ENCODE assay signal across 28 mouse cellular contexts in the genomic region with DNA sequence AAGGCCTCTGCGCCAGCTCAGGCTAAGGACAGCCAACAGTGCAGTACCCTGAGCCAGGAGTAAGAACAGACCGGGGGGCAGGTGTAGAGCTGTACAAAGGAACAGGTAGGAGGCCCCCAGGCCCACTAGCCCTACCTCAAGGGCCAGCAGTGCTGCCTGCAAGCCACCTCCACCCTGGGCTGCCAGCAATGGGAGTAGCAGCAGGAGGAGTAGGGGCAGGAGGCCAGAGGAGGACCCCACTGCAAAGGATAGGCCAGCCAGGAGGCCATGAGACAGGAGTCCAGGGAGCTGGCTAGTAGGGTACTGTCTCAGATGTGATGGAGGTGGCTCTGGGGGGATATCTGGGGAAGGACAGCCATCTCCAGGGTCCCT. TPM values are rescaled to one million over a fixed set of nuclear protein-coding genes. Genes with fewer than 3 reads are reported as not detected.
DNase-seq lines count a peak whose midpoint lies in the region; ATAC-seq and TF ChIP-seq lines count a peak whose summit lies in the region.
"Had no signal": no experiment of that assay in that cellular context is flagged by ENCODE, and none has a peak within 500 bp of the region (broad histone marks: within the 10 kb centered on the region; RNA-seq: fewer than 3 reads in every experiment).

No protein-coding gene starts in this region.

- H3K27me3 ChIP-seq in kidney, embryonic 15.5 days = no peaks in the 10 kb centered on the region
- no peaks in the 10 kb centered on the region for H3K27me3 ChIP-seq in midbrain, embryonic 16.5 days (ENCODE audit: control insufficient read depth, insufficient read depth, low read depth, low read length)
- no peaks in the 10 kb centered on the region for H3K27me3 ChIP-seq in midbrain, embryonic 13.5 days
- H3K27me3 ChIP-seq in limb, embryonic 13.5 days = no peaks in the 10 kb centered on the region
- no peaks in the 10 kb centered on the region for H3K27me3 ChIP-seq in stomach, postnatal 0 days (ENCODE audit: control insufficient read depth, insufficient read depth, low read length)
- no peaks in the 10 kb centered on the region for H3K27me3 ChIP-seq in hindbrain, embryonic 14.5 days (ENCODE audit: control insufficient read depth, insufficient read depth, low read length)
- H3K27me3 ChIP-seq: embryonic facial prominence, embryonic 12.5 days; embryonic facial prominence, embryonic 15.5 days; forebrain, embryonic 12.5 days; forebrain, embryonic 15.5 days; heart, embryonic 13.5 days; hindbrain, embryonic 12.5 days had no signal

- H3K4me2 ChIP-seq in kidney, embryonic 15.5 days = no peak overlapping the region
- no peak overlapping the region for H3K4me2 ChIP-seq in midbrain, embryonic 16.5 days (ENCODE audit: low read length)
- H3K4me2 ChIP-seq in midbrain, embryonic 13.5 days (replicated peaks) = no peak overlapping the region
- no peak overlapping the region for H3K4me2 ChIP-seq in limb, embryonic 13.5 days (replicated peaks)
- H3K4me2 ChIP-seq in stomach, postnatal 0 days (replicated peaks; ENCODE audit: low read depth) = no peak overlapping the region
- H3K4me2 ChIP-seq in hindbrain, embryonic 14.5 days (replicated peaks) = no peak overlapping the region
- H3K4me2 ChIP-seq: embryonic facial prominence, embryonic 12.5 days; embryonic facial prominence, embryonic 15.5 days; forebrain, embryonic 12.5 days; forebrain, embryonic 15.5 days; heart, embryonic 13.5 days; hindbrain, embryonic 12.5 days had no signal

- no peak for DNase-seq in kidney, postnatal 10 days
- no peak for DNase-seq in stomach, postnatal 0 days (ENCODE audit: low spot score)
- DNase-seq in hindbrain, embryonic 14.5 days (ENCODE audit: low spot score) = no peak
- DNase-seq: adrenal gland, adult 2 months; adrenal gland, postnatal 14 days; cerebellum, adult 11 months; cerebellum, adult 2 months; cerebellum, adult 9-11 months; gastrocnemius, postnatal 25 days; heart, adult 2 months; heart, postnatal 14 days had no signal

- no peak overlapping the region for H3K4me3 ChIP-seq in kidney, embryonic 15.5 days (replicated peaks)
- no peak overlapping the region for H3K4me3 ChIP-seq in midbrain, embryonic 16.5 days (ENCODE audit: low read depth, low read length)
- H3K4me3 ChIP-seq in midbrain, embryonic 13.5 days (replicated peaks) = no peak overlapping the region
- H3K4me3 ChIP-seq in limb, embryonic 13.5 days = no peak overlapping the region
- H3K4me3 ChIP-seq in stomach, postnatal 0 days (ENCODE audit: low read depth, low read length) = no peak overlapping the region
- H3K4me3 ChIP-seq in hindbrain, embryonic 14.5 days (replicated peaks; ENCODE audit: low read length) = no peak overlapping the region
- H3K4me3 ChIP-seq: embryonic facial prominence, embryonic 12.5 days; embryonic facial prominence, embryonic 15.5 days; forebrain, embryonic 12.5 days; forebrain, embryonic 15.5 days; heart, adult 2 months; heart, embryonic 10.5 days; heart, embryonic 13.5 days; hindbrain, embryonic 12.5 days had no signal

- WGBS in kidney, embryonic 15.5 days = 95% methylated on average over 2 of the region's 2 CpGs
- 92% methylated on average over 2 of the region's 2 CpGs for WGBS in midbrain, embryonic 16.5 days
- WGBS in midbrain, embryonic 13.5 days = 100% methylated on average over 2 of the region's 2 CpGs
- 100% methylated on average over 2 of the region's 2 CpGs for WGBS in limb, embryonic 13.5 days
- 81% methylated on average over 2 of the region's 2 CpGs for WGBS in stomach, postnatal 0 days
- 93% methylated on average over 2 of the region's 2 CpGs for WGBS in hindbrain, embryonic 14.5 days

- no peaks in the 10 kb centered on the region for H3K4me1 ChIP-seq in kidney, embryonic 15.5 days
- H3K4me1 ChIP-seq in midbrain, embryonic 16.5 days (ENCODE audit: control insufficient read depth, insufficient read depth, low read length) = no peaks in the 10 kb centered on the region
- H3K4me1 ChIP-seq in midbrain, embryonic 13.5 days (replicated peaks) = no peaks in the 10 kb centered on the region
- no peaks in the 10 kb centered on the region for H3K4me1 ChIP-seq in limb, embryonic 13.5 days
- H3K4me1 ChIP-seq in stomach, postnatal 0 days (replicated peaks; ENCODE audit: control insufficient read depth, insufficient read depth) = no peaks in the 10 kb centered on the region
- no peaks in the 10 kb centered on the region for H3K4me1 ChIP-seq in hindbrain, embryonic 14.5 days (replicated peaks; ENCODE audit: control insufficient read depth, insufficient read depth, low read length)
- H3K4me1 ChIP-seq: embryonic facial prominence, embryonic 12.5 days; embryonic facial prominence, embryonic 15.5 days; forebrain, embryonic 12.5 days; forebrain, embryonic 15.5 days; hindbrain, embryonic 12.5 days had no signal

- H3K27ac ChIP-seq in kidney, embryonic 15.5 days = no peak overlapping the region
- no peak overlapping the region for H3K27ac ChIP-seq in midbrain, embryonic 16.5 days (ENCODE audit: low read length)
- no peak overlapping the region for H3K27ac ChIP-seq in midbrain, embryonic 13.5 days
- H3K27ac ChIP-seq in limb, embryonic 13.5 days = no peak overlapping the region
- H3K27ac ChIP-seq in stomach, postnatal 0 days (replicated peaks) = no peak overlapping the region
- no peak overlapping the region for H3K27ac ChIP-seq in hindbrain, embryonic 14.5 days
- H3K27ac ChIP-seq: embryonic facial prominence, embryonic 12.5 days; embryonic facial prominence, embryonic 15.5 days; forebrain, embryonic 12.5 days; forebrain, embryonic 15.5 days; heart, adult 2 months; heart, embryonic 10.5 days; heart, embryonic 13.5 days; hindbrain, embryonic 12.5 days had no signal

- peaks cover 100% of the 10 kb centered on the region for H3K36me3 ChIP-seq in kidney, embryonic 15.5 days
- peaks cover 80% of the 10 kb centered on the region for H3K36me3 ChIP-seq in midbrain, embryonic 16.5 days (ENCODE audit: control insufficient read depth, insufficient read depth, low read length)
- H3K36me3 ChIP-seq in midbrain, embryonic 13.5 days = peaks cover 100% of the 10 kb centered on the region
- peaks cover 100% of the 10 kb centered on the region for H3K36me3 ChIP-seq in limb, embryonic 13.5 days
- peaks cover 58% of the 10 kb centered on the region for H3K36me3 ChIP-seq in stomach, postnatal 0 days (ENCODE audit: control insufficient read depth, insufficient read depth, low read length)
- peaks cover 100% of the 10 kb centered on the region for H3K36me3 ChIP-seq in hindbrain, embryonic 14.5 days (replicated peaks; ENCODE audit: control insufficient read depth, insufficient read depth)

- no peak for TF ChIP-seq CTCF in stomach, postnatal 0 days (IDR thresholded peaks at IDR 0.05; ENCODE audit: low read depth)

- TF ChIP-seq EP300 in stomach, postnatal 0 days (optimal IDR thresholded peaks at IDR 0.05) = no peak

- no peak overlapping the region for H3K9ac ChIP-seq in kidney, embryonic 15.5 days
- no peak overlapping the region for H3K9ac ChIP-seq in midbrain, embryonic 16.5 days (ENCODE audit: low read depth, low read length)
- H3K9ac ChIP-seq in midbrain, embryonic 13.5 days (replicated peaks) = no peak overlapping the region
- H3K9ac ChIP-seq in limb, embryonic 13.5 days = no peak overlapping the region
- H3K9ac ChIP-seq in stomach, postnatal 0 days (ENCODE audit: low read length) = no peak overlapping the region
- H3K9ac ChIP-seq in hindbrain, embryonic 14.5 days = no peak overlapping the region
- H3K9ac ChIP-seq: embryonic facial prominence, embryonic 12.5 days; embryonic facial prominence, embryonic 15.5 days; forebrain, embryonic 12.5 days; forebrain, embryonic 15.5 days; heart, embryonic 13.5 days; hindbrain, embryonic 12.5 days had no signal

- H3K9me3 ChIP-seq in kidney, embryonic 15.5 days (replicated peaks) = no peaks in the 10 kb centered on the region
- H3K9me3 ChIP-seq in midbrain, embryonic 16.5 days (replicated peaks; ENCODE audit: control insufficient read depth, low read length, poor library complexity, severe bottlenecking) = no peaks in the 10 kb centered on the region
- H3K9me3 ChIP-seq in midbrain, embryonic 13.5 days = no peaks in the 10 kb centered on the region
- H3K9me3 ChIP-seq in limb, embryonic 13.5 days = no peaks in the 10 kb centered on the region
- no peaks in the 10 kb centered on the region for H3K9me3 ChIP-seq in stomach, postnatal 0 days (ENCODE audit: control insufficient read depth, low read length)
- no peaks in the 10 kb centered on the region for H3K9me3 ChIP-seq in hindbrain, embryonic 14.5 days (ENCODE audit: control insufficient read depth, low read length)
- H3K9me3 ChIP-seq: embryonic facial prominence, embryonic 12.5 days; embryonic facial prominence, embryonic 15.5 days; forebrain, embryonic 12.5 days; forebrain, embryonic 15.5 days; heart, embryonic 10.5 days; heart, embryonic 13.5 days; hindbrain, embryonic 12.5 days had no signal

- 0 out of 2 replicates have a peak, but pooled peaks have one; percentile 7 for ATAC-seq in kidney, embryonic 15.5 days (replicated peaks; ENCODE audit: low FRiP score)
- 0 out of 2 replicates have a peak, but pooled peaks have one; percentile 11 for ATAC-seq in midbrain, embryonic 16.5 days
- ATAC-seq in midbrain, embryonic 13.5 days = no peak
- ATAC-seq in limb, embryonic 13.5 days (ENCODE audit: low FRiP score, low read depth) = 0 out of 2 replicates have a peak, but pooled peaks have one; percentile 37
- ATAC-seq in stomach, postnatal 0 days (ENCODE audit: low FRiP score, low TSS enrichment) = 0 out of 2 replicates have a peak, but pooled peaks have one; percentile 20
- ATAC-seq in hindbrain, embryonic 14.5 days (ENCODE audit: low FRiP score) = no peak
- ATAC-seq: CD4-positive, CD25-positive, alpha-beta regulatory T cell, adult 4 months; forebrain, embryonic 15.5 days; hindbrain, embryonic 16.5 days; inflammation-experienced regulatory T-cells, adult 6 months had no signal

RNA-seq across cellular contexts. Expression of a gene that starts 8.3 kb away (rescaled TPM):
- polyA plus RNA-seq in kidney, embryonic 15.5 days (2015; fragmentation: Nextera tagmentation; extraction: Ambion mirVana) = 88.9 and 91.0 TPM in 2 replicates
- 94.6 and 98.3 TPM in 2 replicates for polyA plus RNA-seq in midbrain, embryonic 16.5 days (2015; fragmentation: Nextera tagmentation; extraction: Ambion mirVana)
- polyA plus RNA-seq in midbrain, embryonic 13.5 days (2015; fragmentation: Nextera tagmentation; extraction: Ambion mirVana) = 84.3 and 88.8 TPM in 2 replicates
- polyA plus RNA-seq in limb, embryonic 13.5 days (2015; fragmentation: Nextera tagmentation; extraction: Ambion mirVana) = 96.8 and 108 TPM in 2 replicates
- polyA plus RNA-seq in stomach, postnatal 0 days (2015; fragmentation: Nextera tagmentation; extraction: Ambion mirVana) = 31.0 and 34.4 TPM in 2 replicates
- 93.7 and 95.3 TPM in 2 replicates for polyA plus RNA-seq in hindbrain, embryonic 14.5 days (2014; fragmentation: Nextera tagmentation; extraction: Ambion mirVana)

RNA-seq across cellular contexts. Expression of a gene that starts 8.7 kb away (rescaled TPM):
- polyA plus RNA-seq in kidney, embryonic 15.5 days (2015; fragmentation: Nextera tagmentation; extraction: Ambion mirVana) = 36.8 and 40.1 TPM in 2 replicates
- 19.8 and 20.0 TPM in 2 replicates for polyA plus RNA-seq in midbrain, embryonic 16.5 days (2015; fragmentation: Nextera tagmentation; extraction: Ambion mirVana)
- 26.8 and 28.5 TPM in 2 replicates for polyA plus RNA-seq in midbrain, embryonic 13.5 days (2015; fragmentation: Nextera tagmentation; extraction: Ambion mirVana)
- 39.8 and 48.3 TPM in 2 replicates for polyA plus RNA-seq in limb, embryonic 13.5 days (2015; fragmentation: Nextera tagmentation; extraction: Ambion mirVana)
- 5.7 and 7.6 TPM in 2 replicates for polyA plus RNA-seq in stomach, postnatal 0 days (2015; fragmentation: Nextera tagmentation; extraction: Ambion mirVana)
- polyA plus RNA-seq in hindbrain, embryonic 14.5 days (2014; fragmentation: Nextera tagmentation; extraction: Ambion mirVana) = 10.1 and 11.1 TPM in 2 replicates

RNA-seq across cellular contexts. Expression of a gene that starts 14.0 kb away (rescaled TPM):
- 45.8 and 54.2 TPM in 2 replicates for polyA plus RNA-seq in kidney, embryonic 15.5 days (2015; fragmentation: Nextera tagmentation; extraction: Ambion mirVana)
- 64.8 and 66.7 TPM in 2 replicates for polyA plus RNA-seq in midbrain, embryonic 16.5 days (2015; fragmentation: Nextera tagmentation; extraction: Ambion mirVana)
- polyA plus RNA-seq in midbrain, embryonic 13.5 days (2015; fragmentation: Nextera tagmentation; extraction: Ambion mirVana) = 61.4 and 63.1 TPM in 2 replicates
- polyA plus RNA-seq in limb, embryonic 13.5 days (2015; fragmentation: Nextera tagmentation; extraction: Ambion mirVana) = 54.4 and 57.2 TPM in 2 replicates
- polyA plus RNA-seq in stomach, postnatal 0 days (2015; fragmentation: Nextera tagmentation; extraction: Ambion mirVana) = 13.9 TPM in 2 replicates
- polyA plus RNA-seq in hindbrain, embryonic 14.5 days (2014; fragmentation: Nextera tagmentation; extraction: Ambion mirVana) = 36.4 and 37.2 TPM in 2 replicates

RNA-seq across cellular contexts. Expression of a gene that starts 23.3 kb away (rescaled TPM):
- 6.6 and 11.4 TPM in 2 replicates for polyA plus RNA-seq in kidney, embryonic 15.5 days (2015; fragmentation: Nextera tagmentation; extraction: Ambion mirVana)
- polyA plus RNA-seq in midbrain, embryonic 16.5 days (2015; fragmentation: Nextera tagmentation; extraction: Ambion mirVana) = 24.2 and 35.8 TPM in 2 replicates
- 5.3 and 8.5 TPM in 2 replicates for polyA plus RNA-seq in midbrain, embryonic 13.5 days (2015; fragmentation: Nextera tagmentation; extraction: Ambion mirVana)
- 1.5 and 1.9 TPM in 2 replicates for polyA plus RNA-seq in limb, embryonic 13.5 days (2015; fragmentation: Nextera tagmentation; extraction: Ambion mirVana)
- 0.15 and 0.41 TPM in 2 replicates for polyA plus RNA-seq in stomach, postnatal 0 days (2015; fragmentation: Nextera tagmentation; extraction: Ambion mirVana)
- polyA plus RNA-seq in hindbrain, embryonic 14.5 days (2014; fragmentation: Nextera tagmentation; extraction: Ambion mirVana) = 16.5 and 25.7 TPM in 2 replicates
- polyA plus RNA-seq: C2C12; CD4-positive, CD25-positive, alpha-beta regulatory T cell, adult 4 months; gonadal fat pad, adult 2 months; heart, adult 2 months; heart, embryonic 16.5 days; inflammation-experienced regulatory T-cells, adult 6 months had no signal

RNA-seq across cellular contexts. Expression of a gene that starts 39.1 kb away (rescaled TPM):
- polyA plus RNA-seq in kidney, embryonic 15.5 days (2015; fragmentation: Nextera tagmentation; extraction: Ambion mirVana) = not detected in 2 replicates
- polyA plus RNA-seq in midbrain, embryonic 16.5 days (2015; fragmentation: Nextera tagmentation; extraction: Ambion mirVana) = not detected in 2 replicates
- not detected in 2 replicates for polyA plus RNA-seq in midbrain, embryonic 13.5 days (2015; fragmentation: Nextera tagmentation; extraction: Ambion mirVana)
- polyA plus RNA-seq in limb, embryonic 13.5 days (2015; fragmentation: Nextera tagmentation; extraction: Ambion mirVana) = not detected in 2 replicates
- polyA plus RNA-seq in stomach, postnatal 0 days (2015; fragmentation: Nextera tagmentation; extraction: Ambion mirVana) = not detected in 2 replicates
- 0.74 TPM in 1 of 2 replicates, not detected in the other for polyA plus RNA-seq in hindbrain, embryonic 14.5 days (2014; fragmentation: Nextera tagmentation; extraction: Ambion mirVana)
- polyA plus RNA-seq: adrenal gland, adult 2 months; C2C12; CD4-positive, CD25-positive, alpha-beta regulatory T cell, adult 4 months; cerebellum, adult 2 months; embryonic facial prominence, embryonic 12.5 days; embryonic facial prominence, embryonic 15.5 days; forebrain, embryonic 12.5 days; forebrain, embryonic 15.5 days; gonadal fat pad, adult 2 months; heart, adult 2 months; heart, embryonic 10.5 days; heart, embryonic 13.5 days; heart, embryonic 16.5 days; hindbrain, embryonic 12.5 days; inflammation-experienced regulatory T-cells, adult 6 months had no signal

Comparison
In these comparisons a context has a peak if more than half of its experiments do, and no peak if none do; other contexts are left out.
1. ATAC-seq: peak in kidney, embryonic 15.5 days (single experiment), midbrain, embryonic 16.5 days (single experiment), limb, embryonic 13.5 days (single experiment) and stomach, postnatal 0 days (single experiment); none in midbrain, embryonic 13.5 days (single experiment) and hindbrain, embryonic 14.5 days (single experiment).